Mouse (Mus musculus) cerebellum, adult 9-10 months (tissue): ENCODE measurements around the gene Adamts17.

Experiments used
- DNase-seq: peaks from one replicate; pipeline ENCODE4 v3.0.0; 2022

The Adamts17 gene

GRCm38 (mm10) chr7:67110551-67111159 is 271.1 kb downstream of the Adamts17 start:
- DNase-seq = no peak

GRCm38 (mm10) chr7:67112495-67113216 is 273.1 kb downstream of the Adamts17 start:
- DNase-seq = no peak

DNA sequence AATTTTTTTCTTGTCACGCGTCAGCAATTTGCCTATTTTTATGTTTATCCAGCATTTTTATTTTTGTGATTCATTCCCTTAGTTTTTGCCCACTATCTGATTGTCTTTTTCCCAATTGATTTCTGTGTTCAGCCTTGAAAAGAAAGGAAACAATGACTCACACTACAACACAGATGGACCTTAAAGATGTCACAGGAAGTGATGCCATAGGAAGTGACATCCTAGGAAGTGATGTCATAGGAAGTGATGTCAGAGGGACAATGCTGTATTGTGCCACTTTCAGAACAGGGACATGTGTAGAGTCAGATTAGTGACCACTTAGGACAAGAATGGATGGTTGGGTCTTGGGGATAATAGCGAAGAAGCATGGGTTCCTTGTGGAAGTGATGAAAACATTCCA is 274.5 kb downstream of the Adamts17 start:
- no peak for DNase-seq

DNA sequence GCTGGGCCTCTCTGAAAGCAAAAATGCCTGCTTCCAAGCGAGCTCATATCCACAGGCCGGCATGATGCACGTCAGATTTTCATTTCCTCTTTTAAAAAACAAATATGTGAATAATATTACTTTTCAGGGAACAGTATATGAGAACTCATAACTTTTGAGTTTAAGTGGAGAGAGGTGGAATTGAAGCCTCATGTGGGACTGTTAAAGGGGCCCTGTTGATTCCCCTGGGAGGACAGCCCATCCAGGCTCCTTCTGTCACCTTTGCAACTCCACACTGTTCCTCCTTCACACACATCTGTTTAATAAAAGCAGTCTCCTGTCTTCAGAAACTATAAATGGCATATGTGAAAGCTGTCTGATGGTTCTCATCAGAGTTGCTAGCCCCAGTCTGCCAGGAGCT is 275.5 kb downstream of the Adamts17 start:
- DNase-seq = no peak

DNA sequence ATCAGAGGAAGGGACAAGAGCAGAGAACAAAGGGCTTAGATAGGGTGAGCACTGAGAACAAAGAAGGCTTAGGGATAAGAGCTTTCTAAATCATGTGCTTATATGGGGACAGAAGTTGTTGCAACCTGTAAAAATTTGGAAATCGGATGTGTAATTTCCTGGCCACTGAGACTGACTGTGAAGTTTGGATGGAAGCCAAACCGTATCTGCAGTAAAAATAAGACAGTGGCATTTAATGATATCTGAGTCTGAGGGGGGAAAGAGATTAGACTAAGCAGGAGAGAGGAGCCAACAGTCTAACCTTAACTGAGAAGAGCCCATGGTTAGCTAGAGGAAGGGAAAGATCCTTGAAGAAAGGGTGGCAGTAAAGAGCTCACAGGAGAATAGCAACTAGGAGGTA is 295.6 kb downstream of the Adamts17 start:
- no peak for DNase-seq

DNA sequence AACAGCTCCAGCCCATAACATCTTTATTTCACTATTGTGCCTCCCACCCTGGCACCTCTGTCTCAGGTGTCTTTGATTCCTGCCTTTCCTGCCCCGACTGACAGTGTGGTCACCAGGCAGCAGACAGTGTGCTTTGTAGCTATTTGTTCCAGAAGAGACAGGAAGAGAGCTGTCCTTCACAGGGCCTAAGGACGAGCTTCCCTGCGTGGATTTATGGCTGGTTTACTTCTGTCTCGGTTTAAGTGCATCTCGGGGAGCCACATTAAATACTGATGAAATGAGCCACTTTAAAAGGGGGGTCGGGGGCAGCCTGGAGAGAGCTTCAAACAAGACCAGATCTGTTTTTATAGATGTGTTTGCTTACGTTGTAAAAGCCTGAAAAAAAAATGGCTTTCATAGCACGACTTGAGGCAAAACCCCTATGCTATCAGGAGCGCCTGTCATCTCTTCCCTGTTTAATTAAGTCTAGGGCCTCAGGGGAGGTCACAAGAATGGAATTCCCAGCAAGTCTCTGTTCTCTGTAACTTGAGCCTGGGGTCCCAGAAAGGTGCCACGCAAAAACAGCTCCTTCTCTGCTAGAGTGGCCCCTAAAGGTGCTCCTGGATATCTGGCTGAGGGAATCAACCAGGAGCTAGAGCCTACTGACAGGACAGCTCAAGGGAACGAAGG is 302.9 kb downstream of the Adamts17 start:
- DNase-seq = no peak

DNA sequence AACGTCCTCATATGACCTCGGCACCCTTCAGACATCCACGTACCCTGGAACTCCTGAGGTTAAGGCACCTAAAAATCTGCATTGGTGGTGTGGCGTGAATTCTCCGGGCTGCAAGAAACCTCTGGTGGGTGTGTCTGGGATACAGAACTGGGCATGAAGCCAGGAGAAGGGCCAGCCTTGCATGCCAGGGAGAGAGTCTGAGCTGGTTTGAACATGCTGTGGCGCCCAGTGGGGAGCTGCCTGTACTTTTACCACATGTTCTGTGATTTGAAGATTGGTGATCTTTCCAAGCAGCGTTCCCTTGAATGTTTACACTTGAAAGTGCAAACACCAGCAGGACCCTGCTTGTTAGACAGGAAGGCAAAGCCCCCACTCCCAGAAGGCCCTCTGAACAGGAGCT is 306.2 kb downstream of the Adamts17 start:
- no peak for DNase-seq

DNA sequence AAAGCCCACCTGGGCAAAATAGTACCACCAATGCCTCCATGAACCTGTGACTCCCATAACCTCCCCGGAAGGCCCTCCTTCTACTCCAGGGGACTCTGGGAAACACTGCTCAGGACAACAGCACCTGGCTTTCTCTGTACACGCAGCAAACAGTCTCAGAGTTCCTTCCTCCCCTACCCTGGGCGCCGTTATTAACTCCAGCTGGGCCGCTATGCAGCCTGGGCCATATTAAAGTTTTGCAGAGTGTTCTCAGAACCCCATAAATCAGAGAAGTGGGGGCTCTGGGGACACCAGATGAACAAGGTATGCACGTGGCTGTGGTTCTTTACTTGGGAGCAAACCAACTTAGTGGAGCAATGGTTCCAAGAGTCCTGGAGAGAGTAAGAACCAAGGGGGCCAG is 306.6 kb downstream of the Adamts17 start:
- no peak for DNase-seq

DNA sequence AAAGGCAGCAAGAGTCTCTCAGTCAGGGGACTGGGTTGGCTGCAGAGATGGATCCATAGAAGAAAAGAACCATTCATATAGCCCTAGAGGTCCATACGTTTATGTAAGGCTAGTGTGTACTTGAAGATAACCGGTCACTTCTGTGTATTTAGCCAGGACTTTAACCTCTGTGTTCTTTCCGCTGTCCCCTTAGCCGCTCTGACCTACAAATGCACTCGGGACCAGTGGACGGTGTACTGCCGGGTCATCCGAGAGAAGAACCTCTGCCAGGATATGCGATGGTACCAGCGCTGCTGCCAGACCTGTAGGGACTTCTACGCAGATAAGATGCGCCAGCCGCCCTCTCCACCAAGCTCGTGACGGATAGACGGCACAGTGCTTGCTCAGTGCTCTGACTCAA is 310.2 kb downstream of the Adamts17 start:
- no peak for DNase-seq

DNA sequence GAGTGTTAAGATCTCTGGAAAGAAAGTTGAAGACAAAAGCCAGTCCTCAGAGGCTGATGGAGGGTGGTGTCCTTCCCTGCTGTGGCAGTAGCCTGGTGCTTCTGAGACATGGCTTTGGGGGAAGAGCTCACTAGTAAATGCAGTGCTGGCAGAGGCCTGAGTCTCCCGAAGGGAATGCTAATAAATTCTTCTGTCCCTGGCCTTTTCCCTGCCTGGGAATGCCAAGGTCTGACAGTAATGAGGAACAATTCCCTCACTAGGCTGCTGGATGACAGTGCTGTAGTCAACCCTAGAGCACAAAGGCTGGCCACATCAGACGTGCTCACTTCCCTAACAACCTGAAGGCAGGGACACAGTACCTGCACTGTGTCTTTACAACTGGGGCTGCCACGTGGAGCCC is 313.1 kb downstream of the Adamts17 start:
- no peak for DNase-seq

- no peak for DNase-seq
Measured at GRCm38 (mm10) chr7:67162135-67162534, 322.6 kb downstream of the Adamts17 start.

GRCm38 (mm10) chr7:67168288-67168687 is 328.8 kb downstream of the Adamts17 start:
- DNase-seq = no peak

GRCm38 (mm10) chr7:67168763-67169569 is 329.4 kb downstream of the Adamts17 start:
- no peak for DNase-seq

DNA sequence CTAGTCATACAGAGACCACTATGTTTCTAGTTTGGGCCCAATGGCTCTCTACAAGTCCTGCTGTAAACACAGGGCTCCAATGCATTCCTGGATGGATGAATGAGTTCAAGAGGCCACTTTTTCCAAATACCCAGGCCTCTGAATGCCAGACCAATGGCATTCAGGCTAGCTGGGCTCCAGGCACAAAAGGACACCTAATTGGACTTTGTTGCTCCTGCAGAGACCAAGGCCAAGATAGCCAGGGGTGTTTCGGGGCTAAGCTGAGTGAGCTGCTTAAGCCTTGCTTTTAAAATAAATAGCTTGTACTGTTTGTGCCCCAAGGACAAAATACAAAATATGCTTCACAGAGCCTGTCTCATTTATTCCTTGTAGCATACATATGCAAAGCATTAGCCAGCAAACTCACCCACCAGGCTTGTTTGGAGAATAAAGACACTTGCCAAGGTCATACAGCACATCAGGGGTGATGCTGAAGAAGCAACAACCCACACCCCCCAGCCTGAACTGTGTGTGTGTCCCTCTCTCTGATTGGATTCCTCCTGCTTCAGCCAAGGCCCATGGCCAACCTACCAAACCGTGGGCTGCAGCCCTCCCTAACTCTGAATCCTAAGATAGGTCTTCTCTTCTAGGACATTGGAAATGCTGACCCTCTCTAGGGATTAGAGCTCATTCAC is 334.1 kb downstream of the Adamts17 start:
- DNase-seq = no peak

DNA sequence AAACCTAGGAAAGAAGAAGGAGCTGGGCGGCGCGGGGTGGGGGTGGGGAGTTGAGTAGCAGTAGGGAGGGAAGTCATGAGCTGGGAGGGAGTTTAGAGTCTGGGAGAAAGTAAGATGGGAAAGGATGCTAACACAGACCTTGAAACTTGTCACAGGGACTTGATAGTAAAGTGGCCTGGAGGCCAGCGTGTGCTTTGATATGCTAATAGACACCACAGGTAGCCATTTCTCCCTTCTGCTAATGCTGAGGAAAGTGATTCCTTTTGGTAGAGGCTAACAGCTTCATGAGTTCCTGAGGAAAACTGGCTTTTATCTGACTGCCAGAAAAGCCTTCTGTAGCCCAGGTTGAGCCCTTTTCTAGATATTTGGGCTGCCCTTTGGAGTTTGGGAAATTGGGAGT is 344.3 kb downstream of the Adamts17 start:
- no peak for DNase-seq

- peak; percentile 82 for DNase-seq
Measured at GRCm38 (mm10) chr7:67199412-67199811, 359.9 kb downstream of the Adamts17 start.
